Mouse (Mus musculus): ENCODE measurements around the gene Ccdc151. TPM values are rescaled to one million over a fixed set of nuclear protein-coding genes. Genes with fewer than 3 reads are reported as not detected.

The Ccdc151 gene
- polyA plus RNA-seq, 1 experiment: 7.9 TPM

- TF ChIP-seq POLR2A (IDR thresholded peaks at IDR 0.05; ENCODE audit: extremely low read depth, insufficient read depth, low read length) (no peak), CTCF (IDR thresholded peaks at IDR 0.05; ENCODE audit: extremely low read depth, insufficient read depth, low read length) (no peak)
- H3K4me1 ChIP-seq (ENCODE audit: control insufficient read depth, insufficient read depth, low read length): no peaks in the 10 kb centered on the region
- no peak overlapping the region for H3K27ac ChIP-seq (ENCODE audit: insufficient read depth, low read length)
- H3K4me3 ChIP-seq (ENCODE audit: insufficient read depth, low read length): peak overlapping the region; percentile 23
These were observed 41.0 kb downstream of the Ccdc151 start for GRCm38 (mm10) chr9:21961366-21961980.

DNA sequence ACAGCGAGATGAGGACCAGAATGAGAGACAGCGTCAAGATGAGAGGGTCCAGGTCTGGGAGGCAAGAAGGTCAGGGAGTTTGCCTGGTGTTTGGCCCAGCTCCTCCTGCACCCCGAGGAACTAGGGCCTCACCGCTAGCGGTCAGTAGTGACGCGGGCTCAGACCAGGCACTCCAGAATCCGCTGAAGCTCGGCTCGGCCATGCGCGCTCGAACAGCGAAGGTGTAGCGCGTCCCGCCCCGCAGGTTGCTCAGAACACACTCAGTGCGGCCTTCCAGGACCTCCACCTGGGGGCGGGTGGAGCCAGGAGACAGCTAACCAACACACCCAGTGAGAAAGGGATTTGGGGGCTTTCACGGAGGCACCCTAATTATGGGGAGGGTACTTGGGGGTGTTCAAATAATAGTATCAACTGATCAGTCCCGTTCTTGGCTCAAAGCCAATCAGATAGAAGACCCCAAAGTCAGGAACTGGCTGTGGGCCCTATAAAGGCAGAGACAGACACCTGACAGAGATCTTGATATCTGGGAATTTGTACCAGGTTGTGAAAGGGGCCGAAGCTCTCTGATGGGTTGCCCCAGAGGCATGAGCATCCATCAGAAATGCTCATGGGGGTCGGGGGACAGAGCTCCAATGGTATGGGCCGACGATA, 41.8 kb downstream of the Ccdc151 start:
- H3K27ac ChIP-seq (ENCODE audit: insufficient read depth, low read length): no peak overlapping the region
- no peaks in the 10 kb centered on the region for H3K4me1 ChIP-seq (ENCODE audit: control insufficient read depth, insufficient read depth, low read length)
- H3K4me3 ChIP-seq (ENCODE audit: insufficient read depth, low read length): no peak overlapping the region
- no peak for TF ChIP-seq POLR2A (IDR thresholded peaks at IDR 0.05; ENCODE audit: extremely low read depth, insufficient read depth, low read length)
- no peak for TF ChIP-seq CTCF (IDR thresholded peaks at IDR 0.05; ENCODE audit: extremely low read depth, insufficient read depth, low read length)

DNA sequence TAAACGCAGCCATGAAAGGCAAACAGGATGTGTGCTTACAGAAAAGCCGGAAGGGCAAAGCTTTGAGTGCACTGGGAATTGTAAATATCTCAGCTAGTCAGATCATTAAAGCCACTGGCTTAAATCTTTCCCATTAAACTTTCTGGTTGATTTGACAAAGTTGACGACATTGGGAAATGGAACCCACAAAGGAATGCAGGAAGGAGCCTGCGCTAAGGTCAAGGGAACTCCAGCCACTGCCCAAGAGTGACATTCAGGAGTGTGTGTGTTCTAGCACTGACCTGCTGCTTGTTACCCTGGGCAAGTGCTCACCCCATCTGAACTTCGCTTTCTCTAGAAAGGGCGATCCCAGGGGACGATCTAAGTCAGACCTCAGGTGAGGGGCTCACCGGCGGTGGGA, 42.3 kb downstream of the Ccdc151 start:
- H3K4me3 ChIP-seq (ENCODE audit: insufficient read depth, low read length): no peak overlapping the region
- H3K27ac ChIP-seq (ENCODE audit: insufficient read depth, low read length): no peak overlapping the region

DNA sequence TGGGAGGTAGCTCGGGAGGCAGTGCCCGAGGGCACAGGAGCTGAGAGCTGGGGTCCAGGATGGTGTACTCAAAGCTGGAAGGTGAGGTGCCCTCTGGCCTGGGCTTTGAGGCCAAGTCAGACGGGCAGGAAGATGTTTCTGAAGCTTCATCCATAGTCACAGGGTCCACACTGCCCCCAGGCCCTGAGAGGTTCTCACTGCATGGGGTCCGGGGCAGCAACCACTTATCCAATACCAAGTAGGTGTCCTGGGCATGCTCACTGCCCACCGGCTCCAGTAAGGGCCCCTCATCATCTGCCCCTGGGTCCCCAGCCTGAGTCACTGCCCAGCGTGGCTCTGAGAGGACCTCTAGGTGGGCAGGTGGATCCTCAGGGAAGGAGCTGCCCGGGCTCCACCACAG, 43.2 kb downstream of the Ccdc151 start:
- Histone ChIP-seq H3K4me3 (ENCODE audit: insufficient read depth, low read length) (no peak overlapping the region), H3K27ac (ENCODE audit: insufficient read depth, low read length) (no peak overlapping the region), H3K4me1 (ENCODE audit: control insufficient read depth, insufficient read depth, low read length) (no peaks in the 10 kb centered on the region)
- TF ChIP-seq CTCF (IDR thresholded peaks at IDR 0.05; ENCODE audit: extremely low read depth, insufficient read depth, low read length): no peak
- TF ChIP-seq POLR2A (IDR thresholded peaks at IDR 0.05; ENCODE audit: extremely low read depth, insufficient read depth, low read length): no peak

More for the DNA sequence above, 42.3 kb downstream of the Ccdc151 start:
- H3K4me1 ChIP-seq (ENCODE audit: control insufficient read depth, insufficient read depth, low read length): no peaks in the 10 kb centered on the region
- no peak for TF ChIP-seq POLR2A (IDR thresholded peaks at IDR 0.05; ENCODE audit: extremely low read depth, insufficient read depth, low read length)
- no peak for TF ChIP-seq CTCF (IDR thresholded peaks at IDR 0.05; ENCODE audit: extremely low read depth, insufficient read depth, low read length)

- Histone ChIP-seq H3K27ac (ENCODE audit: insufficient read depth, low read length) (no peak overlapping the region), H3K4me1 (ENCODE audit: control insufficient read depth, insufficient read depth, low read length) (peaks cover 2% of the 10 kb centered on the region; the same call in 1 of the 2 replicates), H3K4me3 (ENCODE audit: insufficient read depth, low read length) (no peak overlapping the region)
- TF ChIP-seq CTCF (IDR thresholded peaks at IDR 0.05; ENCODE audit: extremely low read depth, insufficient read depth, low read length): no peak
These were observed 44.1 kb downstream of the Ccdc151 start for GRCm38 (mm10) chr9:21958372-21958771.

GRCm38 (mm10) chr9:21955570-21956281, 46.7 kb downstream of the Ccdc151 start, which contains the start of gene Swsap1:
TSS of gene Swsap1 (plus strand) at chr9:21955755.
- TF ChIP-seq POLR2A (IDR thresholded peaks at IDR 0.05; ENCODE audit: extremely low read depth, insufficient read depth, low read length): peak; percentile 70
- TF ChIP-seq CTCF (IDR thresholded peaks at IDR 0.05; ENCODE audit: extremely low read depth, insufficient read depth, low read length): no peak
- Histone ChIP-seq H3K4me1 (ENCODE audit: control insufficient read depth, insufficient read depth, low read length) (peaks cover 5% of the 10 kb centered on the region; the same call in 1 of the 2 replicates), H3K27ac (ENCODE audit: insufficient read depth, low read length) (peak within 1 kb of the TSS; percentile 91), H3K4me3 (ENCODE audit: insufficient read depth, low read length) (peak within 1 kb of the TSS; percentile 36)

- Histone ChIP-seq H3K27ac (ENCODE audit: insufficient read depth, low read length) (peak overlapping the region; percentile 3; the same call in 1 of the 2 replicates), H3K4me3 (ENCODE audit: insufficient read depth, low read length) (peak overlapping the region; percentile 36), H3K4me1 (ENCODE audit: control insufficient read depth, insufficient read depth, low read length) (peaks cover 5% of the 10 kb centered on the region; the same call in 1 of the 2 replicates)
- TF ChIP-seq POLR2A (IDR thresholded peaks at IDR 0.05; ENCODE audit: extremely low read depth, insufficient read depth, low read length) (no peak), CTCF (IDR thresholded peaks at IDR 0.05; ENCODE audit: extremely low read depth, insufficient read depth, low read length) (0 out of 2 replicates have a peak, but pooled peaks have one; percentile 5)
These were observed 47.2 kb downstream of the Ccdc151 start for GRCm38 (mm10) chr9:21955225-21955569.

- peaks cover 5% of the 10 kb centered on the region; the same call in 1 of the 2 replicates for H3K4me1 ChIP-seq (ENCODE audit: control insufficient read depth, insufficient read depth, low read length)
- no peak overlapping the region for H3K27ac ChIP-seq (ENCODE audit: insufficient read depth, low read length)
- no peak overlapping the region for H3K4me3 ChIP-seq (ENCODE audit: insufficient read depth, low read length)
- TF ChIP-seq POLR2A (IDR thresholded peaks at IDR 0.05; ENCODE audit: extremely low read depth, insufficient read depth, low read length): no peak
- no peak for TF ChIP-seq CTCF (IDR thresholded peaks at IDR 0.05; ENCODE audit: extremely low read depth, insufficient read depth, low read length)
These were observed 47.8 kb downstream of the Ccdc151 start for GRCm38 (mm10) chr9:21954635-21955034.

GRCm38 (mm10) chr9:21953600-21953999, 48.8 kb downstream of the Ccdc151 start:
- no peak overlapping the region for H3K27ac ChIP-seq (ENCODE audit: insufficient read depth, low read length)
- H3K4me1 ChIP-seq (ENCODE audit: control insufficient read depth, insufficient read depth, low read length): peaks cover 6% of the 10 kb centered on the region; the same call in 1 of the 2 replicates
- no peak overlapping the region for H3K4me3 ChIP-seq (ENCODE audit: insufficient read depth, low read length)
- TF ChIP-seq CTCF (IDR thresholded peaks at IDR 0.05; ENCODE audit: extremely low read depth, insufficient read depth, low read length) (no peak), POLR2A (IDR thresholded peaks at IDR 0.05; ENCODE audit: extremely low read depth, insufficient read depth, low read length) (no peak)

All from cortical plate, adult 2 months (tissue).